Mouse (Mus musculus): Measurements from ENCODE around the gene Gm5426.

- TF ChIP-seq CTCF (IDR thresholded peaks at IDR 0.05; ENCODE audit: low read depth), result no peak
- peak; percentile 71 for TF ChIP-seq EP300 (IDR thresholded peaks at IDR 0.05; ENCODE audit: low read depth)
Observed at GRCm38 (mm10) chr10:96104624-96105023, 31.8 kb upstream of the Gm5426 start.

Data from liver, embryonic 14.5 days (tissue).